Mouse (Mus musculus): ENCODE data around the gene Odf4. TPM values are rescaled to one million over a fixed set of nuclear protein-coding genes. Genes with fewer than 3 reads are reported as not detected.

Gene Odf4
- polyA plus RNA-seq, 1 experiment, result 0.24 TPM

- WGBS, result 92% methylated on average over 3 of the region's 3 CpGs
These were observed 3.7 kb downstream of the Odf4 start for GRCm38 (mm10) chr11:68923191-68923590.

GRCm38 (mm10) chr11:68914566-68914965 lies 12.3 kb downstream of the Odf4 start:
- H3K4me3 ChIP-seq (ENCODE audit: control insufficient read depth, insufficient read depth, low read length), result no peak overlapping the region
- no peaks in the 10 kb centered on the region for H3K27me3 ChIP-seq (ENCODE audit: control insufficient read depth, insufficient read depth, low read length)
- H3K36me3 ChIP-seq (ENCODE audit: control insufficient read depth, insufficient read depth, low read length), result no peaks in the 10 kb centered on the region
- no peak for TF ChIP-seq CTCF (IDR thresholded peaks at IDR 0.05; ENCODE audit: borderline replicate concordance, control insufficient read depth, extremely low read depth, insufficient read depth, low read length, poor library complexity)
- TF ChIP-seq POLR2A (IDR thresholded peaks at IDR 0.05; ENCODE audit: control insufficient read depth, extremely low read depth, insufficient read depth, low read length, poor library complexity), result no peak
- H3K27ac ChIP-seq (ENCODE audit: control insufficient read depth, insufficient read depth, low read length), result no peak overlapping the region
- no peak for DNase-seq
- H3K4me1 ChIP-seq (replicated peaks; ENCODE audit: control insufficient read depth, insufficient read depth, low read length), result no peaks in the 10 kb centered on the region
- 96% methylated on average over 4 of the region's 4 CpGs for WGBS

More at GRCm38 (mm10) chr11:68923191-68923590, 3.7 kb downstream of the Odf4 start:
- DNase-seq, result no peak
- Histone ChIP-seq H3K36me3 (ENCODE audit: control insufficient read depth, insufficient read depth, low read length) (no peaks in the 10 kb centered on the region), H3K4me1 (replicated peaks; ENCODE audit: control insufficient read depth, insufficient read depth, low read length) (peaks cover 5% of the 10 kb centered on the region), H3K27me3 (ENCODE audit: control insufficient read depth, insufficient read depth, low read length) (no peaks in the 10 kb centered on the region), H3K4me3 (ENCODE audit: control insufficient read depth, insufficient read depth, low read length) (no peak overlapping the region), H3K27ac (ENCODE audit: control insufficient read depth, insufficient read depth, low read length) (no peak overlapping the region)
- TF ChIP-seq CTCF (IDR thresholded peaks at IDR 0.05; ENCODE audit: borderline replicate concordance, control insufficient read depth, extremely low read depth, insufficient read depth, low read length, poor library complexity) (no peak), POLR2A (IDR thresholded peaks at IDR 0.05; ENCODE audit: control insufficient read depth, extremely low read depth, insufficient read depth, low read length, poor library complexity) (no peak)

- 0 out of 2 replicates have a peak, but pooled peaks cover 3% of the 10 kb centered on the region for H3K4me1 ChIP-seq (replicated peaks; ENCODE audit: control insufficient read depth, insufficient read depth, low read length)
- DNase-seq, result no peak
- H3K36me3 ChIP-seq (ENCODE audit: control insufficient read depth, insufficient read depth, low read length), result peaks cover 4% of the 10 kb centered on the region
- TF ChIP-seq CTCF (IDR thresholded peaks at IDR 0.05; ENCODE audit: borderline replicate concordance, control insufficient read depth, extremely low read depth, insufficient read depth, low read length, poor library complexity) (no peak), POLR2A (IDR thresholded peaks at IDR 0.05; ENCODE audit: control insufficient read depth, extremely low read depth, insufficient read depth, low read length, poor library complexity) (no peak)
- H3K27ac ChIP-seq (ENCODE audit: control insufficient read depth, insufficient read depth, low read length), result no peak overlapping the region
- H3K27me3 ChIP-seq (ENCODE audit: control insufficient read depth, insufficient read depth, low read length), result no peaks in the 10 kb centered on the region
- no peak overlapping the region for H3K4me3 ChIP-seq (ENCODE audit: control insufficient read depth, insufficient read depth, low read length)
- 30% methylated on average over 14 of the region's 14 CpGs for WGBS
These were observed 15.2 kb downstream of the Odf4 start for GRCm38 (mm10) chr11:68911531-68912177.

- 69% methylated on average over 7 of the region's 7 CpGs for WGBS
- Histone ChIP-seq H3K27me3 (ENCODE audit: control insufficient read depth, insufficient read depth, low read length) (no peaks in the 10 kb centered on the region), H3K27ac (ENCODE audit: control insufficient read depth, insufficient read depth, low read length) (no peak overlapping the region), H3K4me3 (ENCODE audit: control insufficient read depth, insufficient read depth, low read length) (no peak overlapping the region), H3K36me3 (ENCODE audit: control insufficient read depth, insufficient read depth, low read length) (peaks cover 31% of the 10 kb centered on the region), H3K4me1 (replicated peaks; ENCODE audit: control insufficient read depth, insufficient read depth, low read length) (0 out of 2 replicates have a peak, but pooled peaks cover 3% of the 10 kb centered on the region)
- DNase-seq, result no peak
- TF ChIP-seq POLR2A (IDR thresholded peaks at IDR 0.05; ENCODE audit: control insufficient read depth, extremely low read depth, insufficient read depth, low read length, poor library complexity) (no peak), CTCF (IDR thresholded peaks at IDR 0.05; ENCODE audit: borderline replicate concordance, control insufficient read depth, extremely low read depth, insufficient read depth, low read length, poor library complexity) (no peak)
These were observed 17.9 kb downstream of the Odf4 start for GRCm38 (mm10) chr11:68908846-68909503.

GRCm38 (mm10) chr11:68907251-68907650 lies 19.6 kb downstream of the Odf4 start:
- H3K4me1 ChIP-seq (replicated peaks; ENCODE audit: control insufficient read depth, insufficient read depth, low read length), result peaks cover 5% of the 10 kb centered on the region
- H3K36me3 ChIP-seq (ENCODE audit: control insufficient read depth, insufficient read depth, low read length), result peaks cover 42% of the 10 kb centered on the region
- no peak overlapping the region for H3K27ac ChIP-seq (ENCODE audit: control insufficient read depth, insufficient read depth, low read length)
- no peak for DNase-seq
- WGBS, result 89% methylated on average over 3 of the region's 3 CpGs
- TF ChIP-seq CTCF (IDR thresholded peaks at IDR 0.05; ENCODE audit: borderline replicate concordance, control insufficient read depth, extremely low read depth, insufficient read depth, low read length, poor library complexity), result no peak
- H3K27me3 ChIP-seq (ENCODE audit: control insufficient read depth, insufficient read depth, low read length), result no peaks in the 10 kb centered on the region
- no peak overlapping the region for H3K4me3 ChIP-seq (ENCODE audit: control insufficient read depth, insufficient read depth, low read length)

- Histone ChIP-seq H3K27me3 (ENCODE audit: control insufficient read depth, insufficient read depth, low read length) (no peaks in the 10 kb centered on the region), H3K36me3 (ENCODE audit: control insufficient read depth, insufficient read depth, low read length) (peaks cover 42% of the 10 kb centered on the region), H3K4me3 (ENCODE audit: control insufficient read depth, insufficient read depth, low read length) (no peak overlapping the region), H3K4me1 (replicated peaks; ENCODE audit: control insufficient read depth, insufficient read depth, low read length) (peaks cover 6% of the 10 kb centered on the region), H3K27ac (ENCODE audit: control insufficient read depth, insufficient read depth, low read length) (no peak overlapping the region)
- DNase-seq, result no peak
- WGBS, result 89% methylated on average over 4 of the region's 4 CpGs
- TF ChIP-seq CTCF (IDR thresholded peaks at IDR 0.05; ENCODE audit: borderline replicate concordance, control insufficient read depth, extremely low read depth, insufficient read depth, low read length, poor library complexity), result no peak
- TF ChIP-seq POLR2A (IDR thresholded peaks at IDR 0.05; ENCODE audit: control insufficient read depth, extremely low read depth, insufficient read depth, low read length, poor library complexity), result no peak
These were observed 20.5 kb downstream of the Odf4 start for GRCm38 (mm10) chr11:68906461-68906790.
